ENCODE assay signal across 8 mouse cellular contexts in genomic region chr7:44745076-44745475, GRCm38 (mm10). TPM values are rescaled to one million over a fixed set of nuclear protein-coding genes. Genes with fewer than 3 reads are reported as not detected.
DNase-seq lines count a peak whose midpoint lies in the region; ATAC-seq and TF ChIP-seq lines count a peak whose summit lies in the region.

No protein-coding gene starts in this region.

- TF ChIP-seq CTCF in cortical plate, adult 2 months (IDR thresholded peaks at IDR 0.05; ENCODE audit: extremely low read depth, insufficient read depth, low read length): peak; percentile 63

- ATAC-seq in megakaryocyte, adult 5-6 weeks (ENCODE audit: poor library complexity, severe bottlenecking): peak; percentile 64

- H3K27ac ChIP-seq in cortical plate, adult 2 months (ENCODE audit: insufficient read depth, low read length): no peak overlapping the region

- peaks cover 2% of the 10 kb centered on the region for H3K4me1 ChIP-seq in cortical plate, adult 2 months (ENCODE audit: control insufficient read depth, insufficient read depth, low read length)

- no peak for TF ChIP-seq POLR2A in cortical plate, adult 2 months (IDR thresholded peaks at IDR 0.05; ENCODE audit: extremely low read depth, insufficient read depth, low read length)

- H3K4me3 ChIP-seq in cortical plate, adult 2 months (ENCODE audit: insufficient read depth, low read length): peak overlapping the region; percentile 43

- peak; percentile 82 to 87 for DNase-seq in adrenal gland, adult (ENCODE audit: inconsistent age in 2 of 2, low spot score in 1 of 2)
- DNase-seq in gastrocnemius, adult 8-10 months (ENCODE audit: low spot score in 2 of 2): peak; percentile 13 to 37
- DNase-seq in hindlimb bud, embryonic 11.5 days (ENCODE audit: extremely low spot score, low read depth, low spot score): peak; percentile 33
- DNase-seq in left cerebral cortex, adult 8-10 months (ENCODE audit: low spot score in 2 of 2): peak; percentile 32 to 56
- peak; percentile 86 for DNase-seq in right cerebral cortex, adult 18-20 months
- peak; percentile 78 for DNase-seq in urinary bladder, postnatal 14 days (ENCODE audit: low spot score)

RNA-seq across cellular contexts. Expression of gene Vrk3, which starts 3.1 kb away (rescaled TPM):
- polyA plus RNA-seq in cortical plate, adult 2 months (2012; rRNA removed): 32.6 and 35.7 TPM in 2 replicates
- 10 to 100 TPM; 19.9 to 23.5 (median 21.6) TPM for total RNA-seq in gastrocnemius, adult 8-10 months (2022)
- 10 to 100 TPM; 26.8 to 33.5 (median 30.9) TPM for total RNA-seq in left cerebral cortex, adult 8-10 months (2022)
- 48.8 and 53.1 TPM in 2 replicates for total RNA-seq in megakaryocyte, adult 5-6 weeks (2015)
- 51.5 and 52.3 TPM in 2 replicates for total RNA-seq in megakaryocyte, adult 5-6 weeks (2017)

RNA-seq across cellular contexts. Expression of gene Zfp473, which starts 5.8 kb away (rescaled TPM):
- polyA plus RNA-seq in cortical plate, adult 2 months (2012; rRNA removed): 0.40 TPM in 2 replicates
- under 1 TPM in 1 of 4 experiments, not detected in 3; 0.13 TPM for total RNA-seq in gastrocnemius, adult 8-10 months (2022)
- total RNA-seq in left cerebral cortex, adult 8-10 months (2022): under 1 TPM; 0.23 to 0.55 (median 0.42) TPM
- 1.4 and 1.5 TPM in 2 replicates for total RNA-seq in megakaryocyte, adult 5-6 weeks (2015)
- total RNA-seq in megakaryocyte, adult 5-6 weeks (2017): 1.8 and 2.3 TPM in 2 replicates

RNA-seq across cellular contexts. Expression of gene Izumo2, which starts 36.5 kb away (rescaled TPM):
- not detected in 2 replicates for polyA plus RNA-seq in cortical plate, adult 2 months (2012; rRNA removed)
- not detected for total RNA-seq in gastrocnemius, adult 8-10 months (2022)
- total RNA-seq in left cerebral cortex, adult 8-10 months (2022): not detected
- not detected in 2 replicates for total RNA-seq in megakaryocyte, adult 5-6 weeks (2015)
- total RNA-seq in megakaryocyte, adult 5-6 weeks (2017): not detected in 2 replicates

Comparison
In these comparisons a context has a peak if more than half of its experiments do, and no peak if none do; other contexts are left out.
1. DNase-seq: peak in every context shown above with its lines; median percentile 86 in right cerebral cortex, adult 18-20 months; 84 in adrenal gland, adult; 78 in urinary bladder, postnatal 14 days; 44 in left cerebral cortex, adult 8-10 months; 33 in hindlimb bud, embryonic 11.5 days; 25 in gastrocnemius, adult 8-10 months.